Mouse (Mus musculus) limb, embryonic 14.5 days (tissue): ENCODE measurements around the gene Lrrc36. TPM values are rescaled to one million over a fixed set of nuclear protein-coding genes. Genes with fewer than 3 reads are reported as not detected.

Source experiments
- ATAC-seq: fragments of 200-750 bp; cut with Nextera tagmentation; 2 replicates; pipeline ENCODE4 v1.8.0; 2017; ENCODE audit warnings: low read depth, moderate number of reproducible peaks, moderate TSS enrichment; ENCODE audit not compliant: low FRiP score
- DNase-seq: peaks from one replicate; pipeline ENCODE4 v3.0.0-alpha.2; 2015; ENCODE audit warnings: low spot score
- H3K27ac ChIP-seq: fragments of 300-500 bp; sonication (generic); replicated peaks from 2 replicates; pipeline ENCODE4 v1.5.1; 2014; ENCODE audit warnings: low read depth, mild to moderate bottlenecking, low read length, moderate library complexity, mixed read lengths
- H3K27me3 ChIP-seq: fragments of 300-500 bp; sonication (generic); 2 replicates; pipeline ENCODE4 v1.6.1; 2014; ENCODE audit warnings: low read length, mixed read lengths; ENCODE audit not compliant: control insufficient read depth, insufficient read depth
- H3K36me3 ChIP-seq: fragments of 300-500 bp; sonication (generic); 2 replicates; pipeline ENCODE4 v1.6.1; 2014; ENCODE audit warnings: mild to moderate bottlenecking, low read length, moderate library complexity, mixed read lengths; ENCODE audit not compliant: control insufficient read depth, insufficient read depth
- H3K4me1 ChIP-seq: fragments of 300-500 bp; sonication (generic); 2 replicates; pipeline ENCODE4 v1.6.1; 2014; ENCODE audit warnings: antibody characterized with exemption, low read length, mixed read lengths; ENCODE audit not compliant: control insufficient read depth, insufficient read depth
- H3K4me2 ChIP-seq: fragments of 300-500 bp; sonication (generic); replicated peaks from 2 replicates; pipeline ENCODE4 v1.6.1; 2014; ENCODE audit warnings: low read depth, mild to moderate bottlenecking, low read length, moderate library complexity; ENCODE audit not compliant: severe bottlenecking
- H3K4me3 ChIP-seq: fragments of 300-500 bp; sonication (generic); replicated peaks from 2 replicates; pipeline ENCODE4 v1.5.1; 2014; ENCODE audit warnings: low read length
- H3K9ac ChIP-seq: fragments of 300-500 bp; sonication (generic); 2 replicates; pipeline ENCODE4 v1.6.1; 2014; ENCODE audit warnings: mild to moderate bottlenecking, low read depth, low read length, moderate library complexity; ENCODE audit not compliant: severe bottlenecking
- H3K9me3 ChIP-seq: fragments of 300-500 bp; sonication (generic); 2 replicates; pipeline ENCODE4 v1.6.1; 2016; ENCODE audit warnings: low read length; ENCODE audit not compliant: control insufficient read depth
- POLR2A ChIP-seq: fragments of 200-500 bp; IDR thresholded peaks from 2 replicates; pipeline ENCODE4 v1.8.0; 2012; ENCODE audit warnings: inconsistent platforms, mild to moderate bottlenecking, moderate library complexity, borderline replicate concordance; ENCODE audit not compliant: insufficient read depth, insufficient read length; ENCODE audit errors: extremely low read depth
- WGBS: fragments of 180-500 bp; shearing (Covaris S2); extraction: QIAGEN DNeasy Blood & Tissue Kit; methylation state at CpG from one replicate; pipeline ENCODE4 v1.1.7; 2014; 5-methylcytosine and 5-hydroxymethylcytosine counted together
- polyA plus RNA-seq, 2 experiments: library from polyadenylated mRNA; depleted of rRNA in 1 of 2; stranded (reverse) in 1 of 2; unstranded in 1 of 2; fragments of >200 nt; fragmentation: Nextera tagmentation in 1 of 2; extraction: Ambion mirVana in 1 of 2; gene quantifications; 2 replicates each; pipeline versions ENCODE4 v1.2.1 to v1.2.3; 2012 to 2014

Lrrc36 gene
- polyA plus RNA-seq, 2 experiments: 0.62 to 0.84 TPM

GRCm38 (mm10) chr8:105453296-105453695, 39.9 kb downstream of the Lrrc36 start:
- no peak for ATAC-seq
- no peaks in the 10 kb centered on the region for H3K9me3 ChIP-seq
- no peaks in the 10 kb centered on the region for H3K4me1 ChIP-seq
- no peak overlapping the region for H3K27ac ChIP-seq
- no peaks in the 10 kb centered on the region for H3K27me3 ChIP-seq
- DNase-seq: no peak
- H3K4me2 ChIP-seq: no peak overlapping the region
- WGBS: 72% methylated on average over 5 of the region's 5 CpGs
- no peak overlapping the region for H3K4me3 ChIP-seq
- no peak overlapping the region for H3K9ac ChIP-seq
- H3K36me3 ChIP-seq: no peaks in the 10 kb centered on the region
- no peak for TF ChIP-seq POLR2A

DNA sequence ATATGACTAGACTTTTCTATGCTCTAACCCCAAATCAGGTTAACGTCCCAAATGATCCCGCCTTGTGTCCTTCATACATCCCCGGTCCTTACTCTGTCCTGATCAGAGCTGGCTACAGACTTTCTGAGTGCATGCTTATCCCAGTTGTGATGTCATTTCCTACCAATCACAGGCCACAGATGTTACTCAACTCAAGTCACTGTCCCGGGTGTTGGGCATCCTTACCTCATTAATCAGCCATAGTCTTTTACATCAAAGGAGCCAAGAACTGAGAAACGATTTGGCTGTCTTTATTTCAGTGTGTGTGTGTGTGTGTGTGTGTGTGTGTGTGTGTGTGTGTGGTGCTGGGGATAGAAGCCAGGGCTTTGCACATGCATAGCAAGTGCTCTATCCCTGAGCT, 40.7 kb downstream of the Lrrc36 start:
- no peak overlapping the region for H3K9ac ChIP-seq
- H3K4me3 ChIP-seq: no peak overlapping the region
- ATAC-seq: no peak
- no peak overlapping the region for H3K4me2 ChIP-seq
- no peaks in the 10 kb centered on the region for H3K36me3 ChIP-seq
- no peak for DNase-seq
- H3K27ac ChIP-seq: no peak overlapping the region
- WGBS: 64% methylated on average over 5 of the region's 5 CpGs
- H3K4me1 ChIP-seq: no peaks in the 10 kb centered on the region
- no peak for TF ChIP-seq POLR2A
- no peaks in the 10 kb centered on the region for H3K9me3 ChIP-seq
- H3K27me3 ChIP-seq: no peaks in the 10 kb centered on the region

- H3K27me3 ChIP-seq: no peaks in the 10 kb centered on the region
- no peaks in the 10 kb centered on the region for H3K4me1 ChIP-seq
- no peak for DNase-seq
- H3K27ac ChIP-seq: no peak overlapping the region
- 53% methylated on average over 10 of the region's 10 CpGs for WGBS
- H3K36me3 ChIP-seq: no peaks in the 10 kb centered on the region
- no peak overlapping the region for H3K9ac ChIP-seq
- no peak overlapping the region for H3K4me3 ChIP-seq
- no peaks in the 10 kb centered on the region for H3K9me3 ChIP-seq
- no peak for TF ChIP-seq POLR2A
- H3K4me2 ChIP-seq: no peak overlapping the region
- ATAC-seq: no peak
Measured at GRCm38 (mm10) chr8:105455218-105455617, 41.8 kb downstream of the Lrrc36 start.

DNA sequence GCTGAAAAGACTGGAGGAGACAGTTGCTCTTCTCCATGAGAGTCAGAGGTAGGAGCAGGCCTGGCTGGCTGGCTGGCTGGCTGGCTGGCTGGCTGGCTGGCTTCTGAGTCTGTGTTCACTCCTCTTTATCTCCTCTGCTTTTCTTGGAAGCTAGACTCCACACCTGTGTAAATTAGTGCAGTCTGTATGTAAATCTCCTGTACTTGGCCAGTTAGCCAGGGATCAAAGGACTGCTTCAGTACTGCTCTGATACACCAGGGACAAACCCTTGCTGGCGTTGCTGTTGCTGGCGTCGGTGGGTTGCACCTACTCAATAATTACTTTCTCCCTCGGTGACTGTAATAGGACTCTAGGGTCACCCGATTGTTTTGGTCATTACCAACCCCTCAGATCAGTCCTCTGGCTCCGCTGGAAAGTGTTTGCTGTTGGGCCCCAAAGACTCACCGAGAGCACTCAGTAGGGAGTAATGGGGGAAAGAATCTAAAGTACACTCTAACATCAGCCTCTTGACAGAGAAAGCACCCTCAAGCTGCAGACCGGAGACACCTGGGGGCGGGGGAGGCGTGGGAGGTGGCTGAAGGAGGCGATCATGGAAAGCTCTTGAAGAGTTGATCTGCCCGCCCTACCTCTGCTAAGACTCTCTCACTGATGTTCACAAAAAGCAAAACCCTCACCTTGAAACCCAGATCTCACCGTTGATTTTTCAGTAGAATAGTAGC, 47.9 kb downstream of the Lrrc36 start:
- DNase-seq: no peak

DNA sequence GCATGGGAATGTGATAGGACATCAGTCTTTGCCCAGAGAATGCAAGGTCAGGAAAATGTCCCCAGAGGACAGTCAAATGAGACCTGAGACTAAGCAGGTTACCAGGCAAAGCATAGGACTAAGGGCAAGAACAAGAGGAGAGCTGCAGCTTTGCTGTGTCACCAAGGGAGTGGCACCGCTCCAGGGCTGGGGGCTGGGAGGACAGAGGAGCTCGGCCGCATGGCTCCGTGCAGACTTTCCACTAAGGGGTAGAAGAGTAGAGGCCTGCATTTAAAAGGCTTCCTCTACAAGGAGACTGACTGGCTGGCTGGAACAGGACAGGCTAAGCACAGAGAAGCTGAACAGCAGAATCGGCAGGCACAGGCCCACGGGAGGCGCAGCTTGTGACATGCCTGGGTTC, 51.2 kb downstream of the Lrrc36 start:
- Histone ChIP-seq H3K9ac (no peak overlapping the region), H3K4me1 (no peaks in the 10 kb centered on the region), H3K9me3 (no peaks in the 10 kb centered on the region), H3K4me3 (no peak overlapping the region), H3K27ac (no peak overlapping the region), H3K4me2 (no peak overlapping the region), H3K27me3 (no peaks in the 10 kb centered on the region), H3K36me3 (no peaks in the 10 kb centered on the region)
- no peak for TF ChIP-seq POLR2A
- WGBS: 73% methylated on average over 7 of the region's 7 CpGs
- ATAC-seq (no peak), DNase-seq (no peak)

More for the DNA sequence above, 47.9 kb downstream of the Lrrc36 start:
- Histone ChIP-seq H3K9ac (no peak overlapping the region), H3K4me1 (no peaks in the 10 kb centered on the region), H3K9me3 (no peaks in the 10 kb centered on the region), H3K4me2 (no peak overlapping the region), H3K27me3 (no peaks in the 10 kb centered on the region), H3K36me3 (no peaks in the 10 kb centered on the region), H3K27ac (no peak overlapping the region), H3K4me3 (no peak overlapping the region)
- no peak for TF ChIP-seq POLR2A
- WGBS: 44% methylated on average over 13 of the region's 13 CpGs
- no peak for ATAC-seq
